20 mouse cellular contexts compared by ENCODE assay signal in the genomic region with DNA sequence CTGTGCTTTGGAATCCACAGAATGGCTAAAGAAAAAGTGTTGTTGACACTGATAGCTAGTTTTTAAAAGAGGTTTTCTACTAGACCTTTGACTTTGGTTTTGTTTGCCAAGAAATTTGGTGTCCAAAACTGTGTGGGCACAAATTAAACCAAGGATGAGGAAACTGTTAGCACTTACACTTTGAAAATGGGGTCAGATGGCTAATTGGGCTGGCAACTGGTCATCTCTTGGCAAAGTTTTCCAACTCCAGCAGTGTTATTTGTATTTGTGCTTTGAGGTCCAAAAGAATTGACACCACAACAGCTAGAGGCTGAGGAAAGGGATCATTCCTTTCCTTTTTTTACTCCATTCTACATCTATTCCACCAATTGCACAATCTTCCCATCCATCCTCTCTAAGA.
DNase-seq lines count a peak whose midpoint lies in the region; ATAC-seq lines count a peak whose summit lies in the region.
"Had no signal": no experiment of that assay in that cellular context is flagged by ENCODE, and none has a peak within 500 bp of the region (broad histone marks: within the 10 kb centered on the region; RNA-seq: fewer than 3 reads in every experiment).

No protein-coding gene starts in this region.

- peak; percentile 2 to 14 for DNase-seq in frontal cortex, adult 2 months (ENCODE audit: extremely low spot score in 1 of 2, low spot score in 1 of 2)
- no peak for DNase-seq in frontal cortex, postnatal 14 days (ENCODE audit: low spot score in 2 of 2)
- DNase-seq in layer of hippocampus, adult 18-20 months (ENCODE audit: low spot score in 2 of 2) = peak; percentile 1 to 23
- DNase-seq in layer of hippocampus, adult 9-10 months (ENCODE audit: low spot score) = no peak
- DNase-seq in right cerebral cortex, adult 18-20 months = peak; percentile 1
- DNase-seq in right cerebral cortex, postnatal 14 days = no peak
- DNase-seq in brain, adult 2 months (ENCODE audit: low read depth, low spot score) = peak; percentile 1
- DNase-seq: adrenal gland, adult 2 months; adrenal gland, postnatal 25 days; cerebellum, adult 11 months; cerebellum, adult 8-10 months; cerebellum, postnatal 36 days; gastrocnemius, postnatal 36 days; heart, adult 11 months; heart, postnatal 10 days; heart, postnatal 4 days had no signal

- ATAC-seq in erythroblast, adult 5-6 weeks (replicated peaks; ENCODE audit: low FRiP score, poor library complexity, severe bottlenecking) = no peak
- ATAC-seq: forebrain, embryonic 13.5 days; hindbrain, embryonic 16.5 days; inflammation-experienced regulatory T-cells, adult 6 months had no signal

Comparison
In these comparisons a context has a peak if more than half of its experiments do, and no peak if none do; other contexts are left out.
1. DNase-seq: peak in frontal cortex, adult 2 months (2 of 2), layer of hippocampus, adult 18-20 months (2 of 2), right cerebral cortex, adult 18-20 months (single experiment) and brain, adult 2 months (single experiment); none in frontal cortex, postnatal 14 days (0 of 2), layer of hippocampus, adult 9-10 months (single experiment) and right cerebral cortex, postnatal 14 days (single experiment).